Mouse (Mus musculus): Measurements from ENCODE around the gene Prkca. TPM values are rescaled to one million over a fixed set of nuclear protein-coding genes. Genes with fewer than 3 reads are reported as not detected.

Gene Prkca
- total and polyA plus RNA-seq, 3 experiments, result 15.3 to 30.9 (median 19.9) TPM

DNA sequence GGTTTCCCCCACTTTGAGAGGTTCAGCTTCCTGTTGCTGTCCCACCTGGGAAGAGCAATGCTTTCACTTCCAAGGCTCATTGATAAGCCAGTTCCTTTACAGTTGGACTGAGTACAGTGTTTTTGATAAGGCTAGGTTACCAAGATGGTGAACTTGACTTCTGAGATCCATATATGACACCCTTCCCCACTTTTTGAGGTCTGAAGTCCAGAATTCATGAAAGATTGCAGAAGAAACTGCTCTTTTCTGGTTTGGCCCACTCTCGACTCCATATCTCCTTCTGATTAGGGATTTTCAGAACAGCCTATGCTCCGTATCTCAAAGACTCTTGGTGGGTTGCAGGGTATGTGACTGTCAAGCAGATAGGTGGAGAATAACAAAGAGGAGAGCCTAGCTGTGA, 406.8 kb downstream of the Prkca start (continued):
- peak; percentile 26; the same call in 1 of the 2 replicates for TF ChIP-seq MYC (IDR thresholded peaks at IDR 0.05; ENCODE audit: low read depth, low read length)

DNA sequence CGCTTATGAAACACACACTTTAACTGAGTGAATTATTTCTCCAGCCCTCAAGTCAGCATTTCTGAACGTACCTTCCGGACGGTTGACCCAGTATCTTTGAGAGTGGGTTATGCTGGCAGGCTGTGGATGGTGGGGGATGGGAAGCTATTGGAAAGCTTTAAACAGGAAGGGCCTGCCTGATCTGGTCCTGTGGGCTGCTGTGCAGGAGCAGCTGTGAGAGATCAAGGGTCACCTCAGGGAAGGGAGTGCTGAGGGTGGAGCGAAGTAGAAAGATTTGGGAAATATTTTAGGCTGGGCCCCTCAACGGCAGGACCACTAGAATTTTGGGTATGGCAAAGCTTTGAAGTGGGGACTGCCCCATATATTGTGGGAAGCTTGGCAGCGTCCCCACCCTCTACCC, 412.0 kb downstream of the Prkca start:
- no peak overlapping the region for H3K9ac ChIP-seq (ENCODE audit: control insufficient read depth, low read depth, low read length, poor library complexity, severe bottlenecking)
- no peaks in the 10 kb centered on the region for H3K79me2 ChIP-seq (ENCODE audit: control insufficient read depth, insufficient read depth, low read length, poor library complexity)
- H3K27ac ChIP-seq (ENCODE audit: control insufficient read depth, low read depth, low read length), result no peak overlapping the region
- no peak overlapping the region for H3K4me3 ChIP-seq (ENCODE audit: control insufficient read depth in 1 of 2, insufficient read depth in 1 of 2, low read depth in 2 of 2, low read length in 2 of 2)
- peaks cover 5 to 9% of the 10 kb centered on the region in 2 experiments for H3K4me1 ChIP-seq (ENCODE audit: control insufficient read depth in 1 of 2, insufficient read depth in 2 of 2, low read length in 2 of 2)
- no peak for DNase-seq (ENCODE audit: low read depth, low spot score)
- no peak for TF ChIP-seq USF1 (IDR thresholded peaks at IDR 0.05; ENCODE audit: low read depth, low read length)
- no peak for TF ChIP-seq ELF1 (IDR thresholded peaks at IDR 0.05; ENCODE audit: low read depth, low read length)
- no peak for TF ChIP-seq E2F4 (IDR thresholded peaks at IDR 0.05; ENCODE audit: borderline replicate concordance, low read depth, low read length)
- TF ChIP-seq NELFE (IDR thresholded peaks at IDR 0.05; ENCODE audit: low read depth, low read length), result no peak
- no peak for TF ChIP-seq GATA1 (IDR thresholded peaks at IDR 0.05; ENCODE audit: low read depth, low read length)
- no peak for TF ChIP-seq TBP (IDR thresholded peaks at IDR 0.05; ENCODE audit: low read depth, low read length)
- no peaks in the 10 kb centered on the region for H3K27me3 ChIP-seq (ENCODE audit: control insufficient read depth in 1 of 2, insufficient read depth in 2 of 2, low read length in 2 of 2)
- H3K9me3 ChIP-seq (replicated peaks; ENCODE audit: insufficient read depth, low read length), result no peaks in the 10 kb centered on the region
- peaks cover 0 to 8% of the 10 kb centered on the region in 2 experiments; a peak in 2 of 4 replicates for H3K36me3 ChIP-seq (ENCODE audit: control insufficient read depth in 1 of 2, insufficient read depth in 2 of 2, low read length in 2 of 2)

DNA sequence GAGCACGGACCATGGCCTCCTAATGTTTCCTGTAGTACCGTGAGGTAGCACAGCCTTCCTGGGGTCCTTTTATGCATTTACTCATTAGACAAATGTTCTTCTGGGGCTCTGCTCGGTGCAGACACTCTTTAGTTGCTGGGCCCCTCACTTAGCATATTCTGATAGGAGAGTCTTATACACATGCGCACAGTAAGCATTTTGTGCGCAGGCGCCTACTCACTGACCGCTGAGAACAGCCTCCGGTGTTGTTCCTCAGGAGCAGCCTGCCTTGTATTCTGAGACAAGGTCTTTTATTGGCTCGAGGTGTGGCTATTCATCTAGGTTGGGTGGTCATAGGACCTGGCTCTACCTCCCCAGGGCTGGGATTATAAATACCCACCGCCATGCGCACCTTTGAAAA, 412.4 kb downstream of the Prkca start:
- Histone ChIP-seq H3K79me2 (ENCODE audit: control insufficient read depth, insufficient read depth, low read length, poor library complexity) (no peaks in the 10 kb centered on the region), H3K4me1 (ENCODE audit: control insufficient read depth in 1 of 2, insufficient read depth in 2 of 2, low read length in 2 of 2) (peaks cover 2 to 5% of the 10 kb centered on the region in 2 experiments), H3K4me3 (ENCODE audit: control insufficient read depth in 1 of 2, insufficient read depth in 1 of 2, low read depth in 2 of 2, low read length in 2 of 2) (no peak overlapping the region), H3K9ac (ENCODE audit: control insufficient read depth, low read depth, low read length, poor library complexity, severe bottlenecking) (no peak overlapping the region), H3K9me3 (replicated peaks; ENCODE audit: insufficient read depth, low read length) (no peaks in the 10 kb centered on the region), H3K27me3 (ENCODE audit: control insufficient read depth in 1 of 2, insufficient read depth in 2 of 2, low read length in 2 of 2) (no peaks in the 10 kb centered on the region), H3K36me3 (ENCODE audit: control insufficient read depth in 1 of 2, insufficient read depth in 2 of 2, low read length in 2 of 2) (peaks cover 0 to 3% of the 10 kb centered on the region in 2 experiments; a peak in 2 of 4 replicates), H3K27ac (ENCODE audit: control insufficient read depth, low read depth, low read length) (no peak overlapping the region)
- no peak for TF ChIP-seq TAL1 (IDR thresholded peaks at IDR 0.05; ENCODE audit: low read length)
- TF ChIP-seq ZKSCAN1 (IDR thresholded peaks at IDR 0.05; ENCODE audit: low read depth, low read length), result no peak
- no peak for TF ChIP-seq POLR2AphosphoS5 (IDR thresholded peaks at IDR 0.05; ENCODE audit: borderline replicate concordance, low read depth, low read length)
- TF ChIP-seq MAX (IDR thresholded peaks at IDR 0.05; ENCODE audit: low read length), result no peak
- TF ChIP-seq UBTF (IDR thresholded peaks at IDR 0.05; ENCODE audit: borderline replicate concordance, insufficient read depth, low read depth, low read length), result no peak
- TF ChIP-seq MEF2A (IDR thresholded peaks at IDR 0.05; ENCODE audit: extremely low read depth, insufficient replicate concordance, low read depth, low read length, poor library complexity, severe bottlenecking), result no peak
- TF ChIP-seq MAZ (IDR thresholded peaks at IDR 0.05; ENCODE audit: low read depth, low read length), result no peak
- TF ChIP-seq USF1 (IDR thresholded peaks at IDR 0.05; ENCODE audit: low read depth, low read length), result no peak
- no peak for TF ChIP-seq MYC (IDR thresholded peaks at IDR 0.05; ENCODE audit: low read depth, low read length)
- TF ChIP-seq NELFE (IDR thresholded peaks at IDR 0.05; ENCODE audit: low read depth, low read length), result no peak
- no peak for DNase-seq (ENCODE audit: low read depth, low spot score)

All from MEL (cell line).